Mouse (Mus musculus): Measurements from ENCODE around the gene Agpat1. TPM values are rescaled to one million over a fixed set of nuclear protein-coding genes. Genes with fewer than 3 reads are reported as not detected.

The Agpat1 gene
- polyA plus RNA-seq, 2 experiments: 19.0 to 35.9 TPM

GRCm38 (mm10) chr17:34590154-34590987 lies 13.7 kb upstream of the Agpat1 start:
- peak overlapping the region; percentile 3 to 34 for H3K4me3 ChIP-seq (ENCODE audit: insufficient read depth in 1 of 2, low read depth in 2 of 2, low read length in 2 of 2)
- peaks cover 21 to 29% of the 10 kb centered on the region in 2 experiments for H3K4me1 ChIP-seq (replicated peaks; ENCODE audit: control insufficient read depth in 2 of 2, insufficient read depth in 2 of 2, low read length in 1 of 2)
- no peaks in the 10 kb centered on the region for H3K27me3 ChIP-seq (ENCODE audit: control insufficient read depth, insufficient read depth, low read length)
- no peaks in the 10 kb centered on the region for H3K9me3 ChIP-seq (ENCODE audit: control insufficient read depth, low read length)
- H3K36me3 ChIP-seq (replicated peaks; ENCODE audit: control insufficient read depth, insufficient read depth, low read depth): no peaks in the 10 kb centered on the region
- peak overlapping the region; percentile 86 for H3K4me2 ChIP-seq (ENCODE audit: low read depth)
- H3K9ac ChIP-seq (replicated peaks): no peak overlapping the region
- TF ChIP-seq CTCF (IDR thresholded peaks at IDR 0.05; ENCODE audit: low read depth) (0 out of 2 replicates have a peak, but pooled peaks have one; percentile 11), EP300 (IDR thresholded peaks at IDR 0.05; ENCODE audit: low read depth) (no peak)
- ATAC-seq (ENCODE audit: insufficient read depth) (no peak), DNase-seq (ENCODE audit: low read depth in 3 of 3, low spot score in 3 of 3) (no peak)
- WGBS (ENCODE audit: insufficient replicate concordance): 51% methylated on average over 15 of the region's 15 CpGs
- peak overlapping the region; percentile 64 for H3K27ac ChIP-seq

- Histone ChIP-seq H3K36me3 (replicated peaks; ENCODE audit: control insufficient read depth, insufficient read depth, low read depth) (no peaks in the 10 kb centered on the region), H3K4me1 (replicated peaks; ENCODE audit: control insufficient read depth in 2 of 2, insufficient read depth in 2 of 2, low read length in 1 of 2) (peaks cover 21 to 29% of the 10 kb centered on the region in 2 experiments), H3K9me3 (ENCODE audit: control insufficient read depth, low read length) (no peaks in the 10 kb centered on the region), H3K4me3 (ENCODE audit: insufficient read depth in 1 of 2, low read depth in 2 of 2, low read length in 2 of 2) (peak within 1 kb of the TSS; percentile 62 to 74), H3K4me2 (ENCODE audit: low read depth) (peak within 1 kb of the TSS; percentile 86), H3K27ac (peak within 1 kb of the TSS; percentile 64), H3K27me3 (ENCODE audit: control insufficient read depth, insufficient read depth, low read length) (no peaks in the 10 kb centered on the region), H3K9ac (replicated peaks) (peak within 1 kb of the TSS; percentile 87)
- WGBS (ENCODE audit: insufficient replicate concordance): 6% methylated on average over 21 of the region's 21 CpGs
- ATAC-seq (ENCODE audit: insufficient read depth): no peak
- TF ChIP-seq CTCF (IDR thresholded peaks at IDR 0.05; ENCODE audit: low read depth) (no peak), EP300 (IDR thresholded peaks at IDR 0.05; ENCODE audit: low read depth) (no peak)
- no peak for DNase-seq (ENCODE audit: low read depth in 3 of 3, low spot score in 3 of 3)
These were observed 12.8 kb upstream of the Agpat1 start, which contains the start of gene Pbx2 for GRCm38 (mm10) chr17:34591029-34591993. Pbx2 (plus strand) TSS chr17:34591266.

GRCm38 (mm10) chr17:34591994-34592375 lies 12.1 kb upstream of the Agpat1 start:
- TF ChIP-seq CTCF (IDR thresholded peaks at IDR 0.05; ENCODE audit: low read depth): no peak
- TF ChIP-seq EP300 (IDR thresholded peaks at IDR 0.05; ENCODE audit: low read depth): no peak
- Histone ChIP-seq H3K27ac (peak overlapping the region; percentile 50), H3K4me3 (ENCODE audit: insufficient read depth in 1 of 2, low read depth in 2 of 2, low read length in 2 of 2) (peak overlapping the region; percentile 62 to 74), H3K36me3 (replicated peaks; ENCODE audit: control insufficient read depth, insufficient read depth, low read depth) (no peaks in the 10 kb centered on the region), H3K4me1 (replicated peaks; ENCODE audit: control insufficient read depth in 2 of 2, insufficient read depth in 2 of 2, low read length in 1 of 2) (peaks cover 21 to 29% of the 10 kb centered on the region in 2 experiments), H3K4me2 (ENCODE audit: low read depth) (peak overlapping the region; percentile 86), H3K27me3 (ENCODE audit: control insufficient read depth, insufficient read depth, low read length) (no peaks in the 10 kb centered on the region), H3K9me3 (ENCODE audit: control insufficient read depth, low read length) (no peaks in the 10 kb centered on the region), H3K9ac (replicated peaks) (peak overlapping the region; percentile 87)
- DNase-seq (ENCODE audit: low read depth in 3 of 3, low spot score in 3 of 3): peak; percentile 68 to 71 (median 71)
- under 1% methylated on average over 34 of the region's 35 CpGs for WGBS (ENCODE audit: insufficient replicate concordance)
- peak; percentile 60 for ATAC-seq (ENCODE audit: insufficient read depth)

GRCm38 (mm10) chr17:34592581-34593549 lies 11.2 kb upstream of the Agpat1 start:
- H3K36me3 ChIP-seq (replicated peaks; ENCODE audit: control insufficient read depth, insufficient read depth, low read depth): no peaks in the 10 kb centered on the region
- TF ChIP-seq EP300 (IDR thresholded peaks at IDR 0.05; ENCODE audit: low read depth): no peak
- TF ChIP-seq CTCF (IDR thresholded peaks at IDR 0.05; ENCODE audit: low read depth): no peak
- ATAC-seq (ENCODE audit: insufficient read depth) (no peak), DNase-seq (ENCODE audit: low read depth in 3 of 3, low spot score in 3 of 3) (no peak)
- WGBS (ENCODE audit: insufficient replicate concordance): 3% methylated on average over 32 of the region's 32 CpGs
- no peaks in the 10 kb centered on the region for H3K9me3 ChIP-seq (ENCODE audit: control insufficient read depth, low read length)
- H3K27me3 ChIP-seq (ENCODE audit: control insufficient read depth, insufficient read depth, low read length): no peaks in the 10 kb centered on the region
- H3K4me3 ChIP-seq (ENCODE audit: insufficient read depth in 1 of 2, low read depth in 2 of 2, low read length in 2 of 2): peak overlapping the region; percentile 50 to 74
- H3K4me2 ChIP-seq (ENCODE audit: low read depth): peak overlapping the region; percentile 86
- H3K4me1 ChIP-seq (replicated peaks; ENCODE audit: control insufficient read depth in 2 of 2, insufficient read depth in 2 of 2, low read length in 1 of 2): peaks cover 21 to 31% of the 10 kb centered on the region in 2 experiments
- H3K9ac ChIP-seq (replicated peaks): peak overlapping the region; percentile 87
- H3K27ac ChIP-seq: peak overlapping the region; percentile 50
